Mouse (Mus musculus) T-helper 2 cell (primary cell): ENCODE results near the gene Sun5.
"Not testable (repeated sequence)": the region's sequence is repeated elsewhere in the genome, so short reads cannot be mapped to it uniquely, and the experiment has no call there.

Experiments
- in situ Hi-C: fragments of 300-600 bp; cut with MboI, MseI; formaldehyde crosslinking; loops from one replicate; pipeline ENCODE4 v1.15.1; 2025; ENCODE audit warnings: high pct_unique_total_duplicates

Sun5 gene

GRCm38 (mm10) chr2:153809921-153810320, 61.0 kb downstream of the Sun5 start:
- in situ Hi-C loops, result no loop called here

GRCm38 (mm10) chr2:153808841-153809240, 62.0 kb downstream of the Sun5 start:
- in situ Hi-C loops, result no loop called here

GRCm38 (mm10) chr2:153808146-153808545, 62.7 kb downstream of the Sun5 start:
- in situ Hi-C loops, result no loop called here

- in situ Hi-C loops, result not testable (repeated sequence)
Measured at GRCm38 (mm10) chr2:153807464-153807863, 63.4 kb downstream of the Sun5 start.
